Mouse (Mus musculus) brain, embryonic 18.5 days (tissue): Measurements from ENCODE around the gene Wfs1.
"Not testable (repeated sequence)": the region's sequence is repeated elsewhere in the genome, so short reads cannot be mapped to it uniquely, and the experiment has no call there.

Experiments used
- DNase-seq: peaks from one replicate; pipeline ENCODE4 v3.0.0-alpha.2; 2012; ENCODE audit warnings: low read depth, low spot score

Gene Wfs1

DNA sequence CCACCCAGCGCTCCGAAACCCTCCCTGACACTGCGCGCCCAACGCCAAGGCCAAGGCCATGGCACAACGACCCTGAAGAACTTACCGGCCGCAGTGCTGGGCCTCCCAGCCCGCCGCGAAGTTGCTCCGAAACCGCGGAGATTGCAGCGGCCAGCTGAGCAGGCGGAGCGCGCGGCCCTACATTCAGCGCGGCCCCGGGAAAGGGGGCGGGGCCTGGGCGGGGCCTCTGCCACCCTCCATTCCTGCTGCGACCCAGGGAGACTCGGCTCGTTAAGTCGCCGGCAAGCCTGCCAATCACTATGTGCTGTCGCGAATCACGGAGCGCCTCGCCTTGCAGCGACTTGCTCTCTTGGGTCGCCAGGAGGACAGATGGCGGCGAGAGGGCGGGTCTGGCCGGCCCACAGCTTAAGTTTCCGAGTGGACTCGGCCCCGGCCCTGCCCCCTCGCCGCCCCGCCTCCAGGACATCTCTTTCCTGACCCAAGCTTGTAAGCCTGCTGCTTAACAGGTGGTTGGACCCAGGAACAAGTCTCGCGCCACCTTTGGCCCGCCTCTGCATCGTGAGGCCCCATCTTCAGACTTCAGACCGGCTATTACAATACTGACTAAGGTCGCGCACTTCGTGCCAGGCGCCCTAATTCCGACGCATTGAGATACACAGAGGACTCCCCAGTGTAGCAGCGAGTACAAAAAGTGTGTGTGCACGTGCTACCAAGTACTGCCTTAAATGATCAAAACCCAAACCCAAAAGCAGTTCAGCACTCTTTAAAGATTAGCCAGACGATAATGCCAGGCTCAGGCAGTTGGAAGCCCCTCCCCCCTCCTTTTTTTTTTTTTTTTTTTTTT lies at the start of gene Wfs1:
Gene Wfs1, minus strand, starts transcription at position 425 of the 844 bp plus-strand sequence.
- DNase-seq, result peak; percentile 85

DNA sequence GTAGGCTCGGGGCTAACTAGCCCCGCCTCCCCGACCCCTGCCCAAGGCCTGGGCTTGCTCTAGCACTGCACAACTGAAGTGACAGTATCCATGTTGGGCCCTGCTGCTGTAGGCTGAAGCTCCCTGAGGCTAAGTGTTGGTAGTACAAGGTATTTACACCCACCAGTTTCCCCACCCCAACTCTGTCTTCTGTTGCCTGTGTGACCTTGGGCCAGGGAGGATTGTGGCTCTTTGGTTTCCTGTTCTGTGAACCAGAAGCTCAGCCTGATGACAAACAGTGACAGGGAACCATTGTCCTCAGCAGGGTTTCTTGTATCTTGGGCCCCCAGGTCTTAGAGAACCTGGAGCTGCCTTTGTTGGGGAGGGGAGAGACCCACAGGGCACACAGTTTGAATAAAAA lies 47.9 kb upstream of the Wfs1 start:
- DNase-seq, result no peak

DNA sequence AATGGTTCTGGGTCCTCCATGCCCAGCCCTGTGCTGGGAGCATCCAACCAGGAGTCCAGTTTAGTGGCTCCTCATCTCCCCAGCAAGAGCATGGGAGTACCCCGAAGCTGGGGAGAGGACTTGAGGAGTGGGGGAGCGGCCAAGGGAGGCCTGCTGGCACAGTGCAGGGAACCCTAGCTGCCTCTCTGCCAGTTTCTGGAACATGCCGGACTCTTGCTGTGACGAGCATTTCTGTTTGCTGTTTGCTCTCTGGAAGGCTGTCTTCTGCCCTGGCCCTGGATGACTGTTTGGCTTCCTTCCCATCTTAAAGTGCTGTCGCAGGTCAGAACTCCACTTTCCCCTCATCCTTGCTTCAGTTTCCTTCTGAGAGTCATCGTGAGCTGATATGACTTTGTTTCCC lies 46.9 kb upstream of the Wfs1 start:
- no peak for DNase-seq

DNA sequence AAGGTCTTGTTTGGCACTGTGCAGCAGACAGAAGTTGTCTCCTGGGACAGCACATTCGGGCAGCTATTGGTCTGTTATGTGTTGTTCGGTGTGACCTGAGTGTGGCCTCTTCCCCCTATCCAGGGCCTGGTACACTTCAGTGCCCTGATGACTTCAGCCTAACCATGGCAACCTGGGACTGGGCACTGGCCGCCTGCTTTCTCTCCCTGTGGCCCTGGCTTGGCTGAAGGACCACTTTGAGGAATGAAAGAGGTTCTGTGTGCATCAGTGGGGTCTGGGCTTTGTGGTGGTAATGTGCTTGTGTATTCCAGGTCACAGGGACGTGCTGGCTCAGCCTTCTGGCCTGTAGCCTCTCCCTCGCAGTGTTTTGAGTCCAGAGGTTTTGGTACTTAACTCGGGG lies 46.2 kb upstream of the Wfs1 start:
- no peak for DNase-seq

DNA sequence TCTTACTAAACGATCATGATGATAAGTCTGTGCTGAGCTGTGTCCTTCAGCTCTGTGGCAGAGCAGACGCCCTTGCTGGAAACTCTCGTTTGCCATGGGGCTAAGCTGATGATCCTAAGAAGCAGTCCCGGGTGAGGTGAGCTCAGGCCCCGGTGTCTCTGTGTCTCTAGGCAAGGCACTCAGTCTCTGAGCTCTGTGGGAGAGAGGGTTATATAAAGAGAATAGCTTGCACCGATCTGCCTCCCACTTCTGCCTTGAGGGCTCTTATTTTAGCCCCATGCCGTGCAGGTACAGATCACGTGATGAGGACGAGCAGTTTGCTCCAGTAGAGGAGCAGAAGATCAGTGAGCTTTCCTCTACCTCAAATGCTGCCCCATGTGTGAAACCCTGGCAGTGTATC lies 41.7 kb upstream of the Wfs1 start:
- DNase-seq, result no peak

DNA sequence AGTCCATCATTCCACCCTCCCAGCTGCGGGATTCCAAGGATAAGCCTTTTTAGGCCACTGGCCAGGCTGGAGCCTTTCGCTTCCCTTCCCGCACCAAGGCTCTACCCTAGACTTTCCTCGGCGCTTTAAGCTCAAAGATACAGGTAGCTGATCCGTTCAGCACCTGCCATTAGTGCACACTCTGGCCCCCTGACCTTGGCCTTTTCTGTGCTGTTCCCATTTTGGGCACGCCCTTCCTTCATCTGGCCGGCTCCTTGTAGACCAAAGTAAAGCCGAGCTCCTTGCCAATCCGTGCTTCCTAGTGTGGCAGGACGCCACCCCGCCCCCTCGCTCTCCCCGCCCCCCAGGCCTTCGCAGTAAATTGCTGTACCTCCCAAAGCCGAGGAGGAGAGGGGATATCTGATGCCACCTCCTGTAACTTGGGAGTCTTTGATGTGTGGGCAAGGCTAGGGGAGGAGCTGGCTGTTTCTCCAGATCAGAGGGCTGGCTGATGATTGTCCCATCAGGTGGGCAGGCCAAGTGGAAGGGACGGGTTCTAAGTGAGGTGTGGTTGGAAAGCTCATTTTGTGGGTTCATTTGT lies 40.4 kb upstream of the Wfs1 start:
- DNase-seq, result no peak

DNA sequence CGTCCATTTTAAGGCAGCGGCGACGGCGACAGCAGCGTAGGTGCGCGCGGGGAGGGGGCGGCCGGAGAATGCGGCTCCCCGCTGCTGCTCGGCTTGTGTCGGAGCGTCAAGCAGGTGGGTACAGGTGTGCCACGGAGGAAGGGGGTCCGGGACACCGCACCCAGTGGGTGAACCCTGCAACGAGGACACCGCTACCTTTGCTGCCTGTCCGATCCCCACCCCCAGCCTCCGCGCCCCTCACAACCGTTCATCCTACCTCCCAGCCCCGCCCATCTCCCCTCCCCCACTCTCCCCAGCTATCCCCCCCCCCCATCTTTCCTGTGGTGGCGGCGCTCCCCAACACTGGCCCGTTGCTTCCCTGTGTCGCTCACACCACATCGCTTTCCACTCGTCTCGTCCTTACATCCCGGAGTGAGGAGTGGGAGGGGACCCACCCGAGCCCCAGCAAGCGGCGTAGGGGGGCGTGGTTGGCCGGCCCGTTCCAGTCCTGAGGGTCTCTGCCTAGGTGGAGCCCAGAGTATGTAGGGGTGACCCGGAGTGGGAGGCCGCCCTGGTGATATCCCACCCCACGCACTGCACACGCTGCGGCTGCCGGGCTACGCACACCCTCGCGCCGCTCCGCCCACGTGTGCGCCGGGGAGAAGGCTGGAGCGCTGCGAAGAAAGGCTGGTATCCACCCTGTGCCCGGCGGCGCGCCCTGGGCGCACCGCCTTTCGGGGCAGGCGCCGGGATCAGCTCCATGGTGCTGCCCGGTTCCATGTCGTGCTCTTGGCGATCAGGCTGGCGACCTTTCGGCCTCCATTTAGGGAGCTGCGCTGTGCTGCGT lies 39.7 kb upstream of the Wfs1 start:
- no peak for DNase-seq

DNA sequence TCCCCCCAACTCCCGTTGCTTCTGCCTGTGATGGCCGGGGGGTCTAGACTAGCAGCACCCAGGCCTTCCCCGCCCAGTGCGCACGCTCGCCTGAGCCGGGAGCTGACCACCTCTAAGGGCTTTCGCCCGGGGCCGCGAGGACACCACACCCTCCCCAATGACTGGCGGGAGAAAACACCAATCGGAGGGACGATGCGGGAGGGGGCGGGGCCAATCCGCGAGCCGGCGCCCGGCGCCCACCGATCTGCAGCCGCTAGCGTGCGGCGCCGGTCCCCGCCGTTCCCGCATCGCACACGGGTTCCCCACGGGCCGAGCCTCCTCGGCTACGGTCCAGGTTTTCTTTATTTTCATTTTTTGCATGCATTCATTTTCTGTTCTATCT lies 39.1 kb upstream of the Wfs1 start:
- no peak for DNase-seq

DNA sequence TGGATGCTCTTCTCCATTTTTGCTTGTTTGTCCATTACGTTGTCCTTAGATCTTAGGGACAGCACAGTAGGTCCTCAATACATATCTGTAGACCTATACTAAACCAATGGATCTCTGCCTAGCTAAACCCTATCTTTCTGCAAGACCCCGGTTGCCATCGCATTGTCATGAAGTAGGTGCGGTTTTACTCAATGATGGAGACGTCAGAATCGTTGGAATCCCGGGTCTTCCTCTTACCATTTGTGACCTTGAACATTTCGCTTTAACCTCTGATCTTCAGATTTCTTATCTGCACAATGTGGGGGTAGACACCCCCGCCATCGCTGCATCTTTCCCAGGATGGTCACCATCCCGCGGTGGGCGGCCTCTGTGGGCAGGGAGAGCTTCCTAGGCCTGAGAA lies 38.7 kb upstream of the Wfs1 start:
- DNase-seq, result no peak

DNA sequence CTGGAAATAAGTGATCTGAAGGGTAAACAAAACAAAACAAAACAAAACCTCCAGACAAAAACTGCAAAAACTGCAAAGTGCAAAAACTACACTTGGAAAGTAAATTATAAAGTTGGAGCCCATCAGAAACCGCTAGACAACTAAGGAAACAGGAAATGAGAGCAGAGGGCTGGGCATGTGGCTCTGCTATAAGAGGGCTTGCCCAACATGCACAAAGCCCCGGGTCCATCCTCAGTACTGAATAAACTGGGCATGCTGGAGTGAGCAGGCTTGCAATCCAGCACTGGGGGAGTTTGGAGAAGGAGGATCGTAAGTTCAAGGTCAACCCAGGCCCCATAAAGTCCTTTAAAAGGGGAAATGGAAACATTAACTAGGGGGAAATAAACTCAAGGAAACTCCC lies 28.2 kb upstream of the Wfs1 start:
- no peak for DNase-seq

DNA sequence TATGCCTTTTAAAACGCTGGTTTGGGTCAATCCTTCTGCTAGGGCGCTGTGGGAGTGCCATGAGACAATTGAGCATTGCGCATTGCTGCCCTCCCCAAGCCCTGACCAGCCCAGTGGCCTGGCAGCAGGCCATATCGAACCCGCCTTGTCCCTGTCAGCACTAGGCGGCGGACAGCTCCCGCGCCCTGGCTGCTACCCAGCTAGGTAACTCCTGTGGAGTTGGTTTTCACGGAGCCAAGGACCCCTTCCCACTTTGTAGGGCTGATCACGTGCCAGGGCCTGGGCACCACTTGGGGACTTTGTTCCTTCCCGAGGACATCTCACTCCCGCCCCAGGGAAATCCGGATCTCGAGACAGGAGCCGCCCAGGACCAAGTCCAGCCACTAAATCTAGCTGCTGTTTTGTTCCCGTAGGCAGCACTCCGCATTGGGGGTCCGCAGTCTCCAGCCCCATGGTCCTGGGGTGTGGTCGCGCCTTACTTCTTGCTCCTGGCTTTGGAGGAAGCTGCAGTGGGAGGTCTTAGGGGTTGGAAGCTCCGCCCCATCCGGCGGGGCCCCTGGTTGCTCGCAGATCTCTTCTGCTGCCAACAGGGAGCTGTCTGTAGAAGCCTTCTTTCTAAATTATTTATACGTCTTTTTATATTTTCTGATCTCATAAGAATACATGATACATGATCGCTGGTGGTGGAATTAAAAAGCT lies 26.8 kb upstream of the Wfs1 start:
- DNase-seq, result no peak

DNA sequence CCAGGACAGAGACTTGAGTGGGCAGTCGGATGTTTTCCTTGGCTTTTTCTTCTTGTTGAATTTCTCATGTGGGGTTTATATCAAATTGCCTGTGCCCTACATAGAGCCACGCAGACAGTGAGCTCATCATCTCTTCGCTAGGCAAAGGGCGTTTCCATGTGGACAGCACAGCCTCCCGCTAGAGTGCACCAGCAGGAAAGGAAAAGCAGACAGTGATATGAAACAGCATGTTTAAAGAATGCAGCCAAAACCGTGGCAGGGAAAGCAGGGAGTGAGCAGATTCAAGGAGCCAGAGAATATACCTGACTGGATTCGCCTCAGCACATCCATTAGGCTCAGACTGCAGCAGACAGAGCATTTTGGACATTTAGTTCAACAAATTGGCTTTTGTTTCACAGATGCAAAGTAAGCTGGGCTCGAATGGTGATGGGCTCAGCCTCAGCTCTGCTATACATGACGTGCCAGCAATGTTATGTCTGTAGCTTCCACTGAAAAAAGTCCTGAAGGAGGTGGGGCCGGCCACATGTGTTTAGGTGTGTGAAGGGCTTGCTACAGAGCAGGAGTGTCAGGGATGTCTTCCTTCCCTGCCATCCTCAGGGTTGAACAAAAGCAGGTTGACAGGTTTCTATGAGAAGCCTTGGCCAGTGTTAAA lies 21.8 kb upstream of the Wfs1 start:
- no peak for DNase-seq

DNA sequence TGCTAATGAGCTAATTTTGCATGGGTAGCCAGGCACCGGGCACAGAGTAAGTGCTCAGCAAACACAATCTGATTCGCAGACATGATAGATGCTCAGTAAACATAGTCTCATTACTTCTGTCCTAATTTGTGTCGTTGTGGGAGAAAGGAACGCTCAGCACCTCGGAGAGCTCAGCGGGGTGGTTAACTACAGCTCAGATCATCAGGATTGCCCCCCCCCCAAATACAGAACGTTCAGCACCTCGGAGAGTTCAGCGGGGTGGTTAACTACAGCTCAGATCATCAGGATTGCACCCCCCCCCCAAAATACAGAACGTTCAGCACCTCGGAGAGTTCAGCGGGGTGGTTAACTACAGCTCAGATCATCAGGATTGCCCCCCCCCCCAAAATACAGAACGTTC lies 20.8 kb upstream of the Wfs1 start:
- not testable (repeated sequence) for DNase-seq

DNA sequence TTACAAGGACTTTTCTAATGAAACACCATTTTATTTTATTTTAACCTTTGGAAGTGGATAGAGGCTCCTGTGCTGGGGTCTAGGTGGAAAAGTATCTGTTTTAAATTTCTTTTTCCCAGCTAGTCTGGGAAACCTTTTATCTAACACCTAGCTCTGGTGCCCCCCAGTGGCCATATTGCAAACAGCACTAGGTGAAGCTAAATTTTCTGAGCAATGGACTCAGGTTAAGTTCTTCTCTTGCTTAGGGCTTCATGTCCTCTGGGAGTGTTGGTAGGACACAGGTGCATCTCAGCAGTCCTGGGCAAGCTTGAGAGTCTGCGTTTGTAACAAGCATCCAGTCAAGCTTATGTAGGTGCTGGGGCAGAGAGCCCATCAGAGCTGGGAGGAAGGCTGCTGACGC lies 13.0 kb upstream of the Wfs1 start:
- DNase-seq, result no peak

DNA sequence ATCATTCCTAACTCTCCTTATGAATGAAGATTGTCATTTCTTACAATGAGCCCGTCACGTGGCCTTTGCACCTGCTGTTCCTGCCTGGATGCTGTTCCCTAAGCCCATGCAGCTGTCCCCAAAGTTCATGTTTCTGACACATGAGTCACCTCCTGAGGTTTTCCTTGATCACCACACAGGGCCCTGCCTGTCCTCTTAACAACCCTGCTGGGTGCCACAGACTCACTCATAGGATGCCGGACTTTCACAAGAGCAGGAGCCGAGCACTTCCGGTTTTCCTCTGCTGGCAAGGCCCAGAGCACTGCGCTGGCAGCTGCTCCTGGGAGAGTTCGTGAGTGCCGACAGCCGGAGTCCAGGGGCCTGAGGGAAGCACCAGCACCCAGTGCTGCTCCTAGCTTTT lies 12.0 kb upstream of the Wfs1 start:
- no peak for DNase-seq

DNA sequence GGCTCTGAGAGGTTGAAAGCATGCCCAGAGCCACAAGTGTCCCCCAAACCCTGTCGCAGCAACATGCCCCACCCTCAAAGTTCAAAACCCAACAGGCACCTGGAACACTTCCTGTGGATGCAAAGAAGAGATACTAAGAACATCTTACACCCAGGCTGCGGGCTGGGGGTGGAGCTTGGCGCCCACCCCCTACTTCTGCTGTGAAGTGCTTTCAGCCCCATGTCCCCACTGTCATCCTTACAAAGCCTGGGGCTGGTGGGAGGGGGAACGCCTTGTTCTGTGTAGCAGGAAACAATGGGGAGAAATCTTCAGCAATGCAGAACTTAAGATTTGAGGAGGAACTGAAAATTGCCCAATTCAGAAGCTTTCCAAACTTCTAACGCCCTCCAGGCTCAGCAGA lies 9.0 kb upstream of the Wfs1 start:
- no peak for DNase-seq

DNA sequence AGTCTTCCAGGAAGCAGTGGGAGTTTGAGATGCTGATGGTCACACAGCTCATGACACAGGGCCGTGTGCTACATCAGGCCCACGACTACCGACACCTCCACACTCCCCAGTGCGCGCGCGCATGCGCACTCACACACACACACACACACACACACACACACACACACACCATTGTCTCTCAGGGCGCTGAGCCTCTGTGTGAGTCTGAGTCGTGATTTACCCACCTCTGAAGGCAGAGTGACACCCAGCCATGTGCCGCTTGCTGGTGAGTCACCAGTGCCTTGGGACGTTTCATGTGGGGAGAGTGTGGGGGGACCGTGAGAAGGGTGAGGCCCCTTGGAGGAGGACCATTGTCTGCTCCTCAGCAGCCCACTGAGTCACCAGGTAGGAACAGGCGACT lies 7.4 kb upstream of the Wfs1 start:
- no peak for DNase-seq

DNA sequence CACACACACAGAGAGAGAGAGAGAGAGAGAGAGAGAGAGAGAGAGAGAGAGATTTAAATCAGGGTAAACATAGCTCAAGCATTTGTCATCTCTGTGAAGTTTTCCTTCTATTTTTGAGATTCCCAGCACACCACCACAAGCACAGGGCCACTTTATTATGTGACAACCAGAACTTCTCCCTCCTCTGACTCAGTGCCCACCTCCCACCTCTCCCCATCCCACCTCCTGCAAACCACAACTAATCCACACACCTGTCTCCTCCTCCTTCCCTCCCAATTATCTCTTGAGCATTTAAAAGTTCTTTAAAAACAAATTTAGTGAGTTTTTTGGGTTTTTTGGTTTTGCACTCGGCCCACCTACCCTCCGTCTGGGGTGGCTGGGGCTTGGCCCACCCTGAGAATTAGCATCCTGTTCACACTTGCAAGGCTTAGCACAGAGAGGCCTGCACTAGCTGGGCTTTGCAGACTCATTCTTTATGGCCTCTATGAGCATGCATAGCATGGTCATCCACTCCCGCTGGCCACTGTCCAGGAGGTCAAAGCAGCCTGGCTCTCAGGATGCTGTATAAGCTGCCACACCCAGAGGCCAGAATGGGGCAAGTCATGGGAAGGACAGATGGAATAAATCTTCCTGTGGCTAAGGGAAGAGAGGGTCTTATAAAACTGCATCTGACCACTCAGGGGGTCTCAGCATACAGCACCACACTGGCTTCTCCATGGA lies 1.8 kb upstream of the Wfs1 start:
- no peak for DNase-seq

DNA sequence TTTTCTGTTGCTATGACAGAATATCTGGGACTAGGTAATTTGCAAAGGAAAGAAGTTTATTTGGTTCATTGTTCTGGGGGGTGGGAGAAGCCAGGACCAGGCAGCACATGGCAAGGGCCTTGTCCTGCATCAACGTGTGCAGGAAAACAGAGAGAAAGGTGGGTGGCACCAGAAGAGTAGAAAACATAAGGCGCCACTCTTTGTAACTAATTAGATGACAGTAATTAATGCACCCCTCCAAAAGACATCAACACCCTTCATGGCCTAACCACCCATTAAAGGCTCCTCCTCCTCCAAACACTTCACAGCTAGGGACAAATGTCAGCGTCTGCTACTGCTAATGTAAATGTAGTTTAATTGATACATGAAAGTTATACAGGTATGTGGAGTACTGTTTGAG lies 1.2 kb upstream of the Wfs1 start:
- no peak for DNase-seq

DNA sequence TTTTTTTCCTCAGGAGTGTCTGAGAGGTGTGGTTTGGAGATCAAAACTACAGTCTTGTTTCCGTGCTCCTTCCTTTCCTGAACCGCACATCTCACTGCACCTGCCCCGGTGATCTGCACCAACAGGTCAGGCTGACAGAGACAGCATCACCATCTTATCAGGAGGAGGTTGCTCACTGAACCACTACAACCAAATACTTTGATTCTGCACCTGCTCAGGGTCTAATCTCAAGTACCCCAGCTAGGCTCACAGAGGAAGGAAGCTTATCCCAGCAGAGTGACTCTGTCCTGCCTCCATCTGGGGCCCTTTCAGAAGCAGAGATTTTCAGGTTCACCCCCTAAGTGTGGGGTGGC lies 596 bp upstream of the Wfs1 start:
- DNase-seq, result no peak
